Mouse (Mus musculus): Measurements from ENCODE around the gene Igfbp6. TPM values are rescaled to one million over a fixed set of nuclear protein-coding genes. Genes with fewer than 3 reads are reported as not detected.

Igfbp6 gene
- polyA plus RNA-seq, 1 experiment: 10.9 TPM

- H3K27me3 ChIP-seq (ENCODE audit: control insufficient read depth, insufficient read depth, low read length): no peaks in the 10 kb centered on the region
- WGBS: 83% methylated on average over 3 of the region's 3 CpGs
Measured at GRCm38 (mm10) chr15:102183076-102183475, 38.9 kb downstream of the Igfbp6 start.

DNA sequence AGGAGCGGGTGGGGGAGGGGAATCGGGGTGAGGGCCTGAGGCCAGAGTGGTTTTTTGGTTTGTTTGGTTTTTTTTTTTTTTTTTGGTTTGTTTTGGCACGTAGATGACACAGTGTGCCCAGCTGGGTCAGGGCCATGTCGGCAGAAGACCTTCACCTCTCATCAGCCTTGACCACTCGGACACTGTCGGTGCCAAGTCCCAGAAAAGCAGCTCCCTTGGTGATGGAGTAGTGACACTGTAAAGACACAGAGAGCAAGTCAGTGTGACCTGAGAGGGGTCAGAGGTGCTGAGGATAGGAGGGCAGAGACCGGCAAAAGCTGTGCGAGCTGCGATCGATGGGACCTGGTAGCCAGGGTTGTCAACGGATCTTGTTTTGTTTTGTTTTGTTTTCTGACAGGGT is 42.1 kb downstream of the Igfbp6 start:
- 92% methylated on average over 11 of the region's 11 CpGs for WGBS
- no peak for DNase-seq (ENCODE audit: low read depth in 1 of 2, low spot score in 2 of 2)
- no peaks in the 10 kb centered on the region for H3K27me3 ChIP-seq (ENCODE audit: control insufficient read depth, insufficient read depth, low read length)
- no peak overlapping the region for H3K27ac ChIP-seq (ENCODE audit: insufficient read depth, low read length)
- no peak overlapping the region for H3K4me3 ChIP-seq (ENCODE audit: extremely low read depth, insufficient read depth, insufficient read length)
- no peaks in the 10 kb centered on the region; the same call in none of the 2 replicates for H3K36me3 ChIP-seq (ENCODE audit: control insufficient read depth, insufficient read depth, low read length)
- TF ChIP-seq POLR2A (IDR thresholded peaks at IDR 0.05; ENCODE audit: low read depth, low read length): no peak
- no peak for TF ChIP-seq CTCF (IDR thresholded peaks at IDR 0.05; ENCODE audit: extremely low read depth, insufficient read depth, insufficient read length, insufficient replicate concordance)
- H3K4me1 ChIP-seq (ENCODE audit: control insufficient read depth, insufficient read depth, insufficient read length): no peaks in the 10 kb centered on the region

More at GRCm38 (mm10) chr15:102183076-102183475, 38.9 kb downstream of the Igfbp6 start:
- TF ChIP-seq POLR2A (IDR thresholded peaks at IDR 0.05; ENCODE audit: low read depth, low read length) (no peak), CTCF (IDR thresholded peaks at IDR 0.05; ENCODE audit: extremely low read depth, insufficient read depth, insufficient read length, insufficient replicate concordance) (no peak)
- no peak overlapping the region for H3K4me3 ChIP-seq (ENCODE audit: extremely low read depth, insufficient read depth, insufficient read length)
- no peak for DNase-seq (ENCODE audit: low read depth in 1 of 2, low spot score in 2 of 2)
- no peaks in the 10 kb centered on the region; the same call in none of the 2 replicates for H3K36me3 ChIP-seq (ENCODE audit: control insufficient read depth, insufficient read depth, low read length)
- no peaks in the 10 kb centered on the region for H3K4me1 ChIP-seq (ENCODE audit: control insufficient read depth, insufficient read depth, insufficient read length)
- no peak overlapping the region for H3K27ac ChIP-seq (ENCODE audit: insufficient read depth, low read length)

DNA sequence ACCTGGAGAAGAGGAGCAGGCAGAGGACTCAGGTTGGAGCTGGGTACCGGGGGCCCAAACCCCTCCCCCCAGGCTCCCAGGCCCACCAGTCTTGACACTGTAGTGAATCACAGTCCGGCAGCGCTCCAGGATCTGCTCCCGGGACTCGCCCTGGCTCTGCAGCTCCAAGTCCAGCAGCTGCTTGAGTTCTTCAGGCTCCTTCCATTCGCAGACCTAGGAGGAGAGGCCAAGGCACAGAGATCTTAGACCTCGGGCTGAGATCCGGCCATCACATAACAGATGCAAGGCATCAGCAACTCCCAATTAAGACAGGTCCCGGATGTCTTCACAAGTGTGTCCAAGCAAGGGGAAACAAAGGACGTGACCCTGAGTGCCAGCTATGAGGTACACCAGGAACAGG is 43.9 kb downstream of the Igfbp6 start:
- no peak for DNase-seq (ENCODE audit: low read depth in 1 of 2, low spot score in 2 of 2)
- TF ChIP-seq POLR2A (IDR thresholded peaks at IDR 0.05; ENCODE audit: low read depth, low read length) (no peak), CTCF (IDR thresholded peaks at IDR 0.05; ENCODE audit: extremely low read depth, insufficient read depth, insufficient read length, insufficient replicate concordance) (no peak)
- WGBS: 90% methylated on average over 10 of the region's 10 CpGs
- no peaks in the 10 kb centered on the region; the same call in none of the 2 replicates for H3K36me3 ChIP-seq (ENCODE audit: control insufficient read depth, insufficient read depth, low read length)
- no peak overlapping the region for H3K27ac ChIP-seq (ENCODE audit: insufficient read depth, low read length)
- H3K4me3 ChIP-seq (ENCODE audit: extremely low read depth, insufficient read depth, insufficient read length): no peak overlapping the region
- peaks cover 3% of the 10 kb centered on the region; the same call in 1 of the 2 replicates for H3K4me1 ChIP-seq (ENCODE audit: control insufficient read depth, insufficient read depth, insufficient read length)
- no peaks in the 10 kb centered on the region for H3K27me3 ChIP-seq (ENCODE audit: control insufficient read depth, insufficient read depth, low read length)

- peaks cover 3% of the 10 kb centered on the region; the same call in 1 of the 2 replicates for H3K4me1 ChIP-seq (ENCODE audit: control insufficient read depth, insufficient read depth, insufficient read length)
- DNase-seq (ENCODE audit: low read depth in 1 of 2, low spot score in 2 of 2): no peak
- H3K27ac ChIP-seq (ENCODE audit: insufficient read depth, low read length): no peak overlapping the region
- TF ChIP-seq CTCF (IDR thresholded peaks at IDR 0.05; ENCODE audit: extremely low read depth, insufficient read depth, insufficient read length, insufficient replicate concordance) (no peak), POLR2A (IDR thresholded peaks at IDR 0.05; ENCODE audit: low read depth, low read length) (no peak)
- H3K27me3 ChIP-seq (ENCODE audit: control insufficient read depth, insufficient read depth, low read length): no peaks in the 10 kb centered on the region
- no peak overlapping the region for H3K4me3 ChIP-seq (ENCODE audit: extremely low read depth, insufficient read depth, insufficient read length)
- H3K36me3 ChIP-seq (ENCODE audit: control insufficient read depth, insufficient read depth, low read length): no peaks in the 10 kb centered on the region; the same call in none of the 2 replicates
- 83% methylated on average over 6 of the region's 6 CpGs for WGBS
Measured at GRCm38 (mm10) chr15:102188883-102189282, 44.7 kb downstream of the Igfbp6 start.

- TF ChIP-seq CTCF (IDR thresholded peaks at IDR 0.05; ENCODE audit: extremely low read depth, insufficient read depth, insufficient read length, insufficient replicate concordance) (no peak), POLR2A (IDR thresholded peaks at IDR 0.05; ENCODE audit: low read depth, low read length) (no peak)
- no peak for DNase-seq (ENCODE audit: low read depth in 1 of 2, low spot score in 2 of 2)
- H3K36me3 ChIP-seq (ENCODE audit: control insufficient read depth, insufficient read depth, low read length): no peaks in the 10 kb centered on the region; the same call in 1 of the 2 replicates
- no peaks in the 10 kb centered on the region for H3K27me3 ChIP-seq (ENCODE audit: control insufficient read depth, insufficient read depth, low read length)
- WGBS: 86% methylated on average over 7 of the region's 7 CpGs
- H3K4me3 ChIP-seq (ENCODE audit: extremely low read depth, insufficient read depth, insufficient read length): no peak overlapping the region
- no peak overlapping the region for H3K27ac ChIP-seq (ENCODE audit: insufficient read depth, low read length)
- H3K4me1 ChIP-seq (ENCODE audit: control insufficient read depth, insufficient read depth, insufficient read length): peaks cover 3% of the 10 kb centered on the region; the same call in 1 of the 2 replicates
Measured at GRCm38 (mm10) chr15:102191699-102192098, 47.5 kb downstream of the Igfbp6 start.

- Histone ChIP-seq H3K36me3 (ENCODE audit: control insufficient read depth, insufficient read depth, low read length) (no peaks in the 10 kb centered on the region; the same call in 1 of the 2 replicates), H3K27me3 (ENCODE audit: control insufficient read depth, insufficient read depth, low read length) (no peaks in the 10 kb centered on the region), H3K4me3 (ENCODE audit: extremely low read depth, insufficient read depth, insufficient read length) (no peak overlapping the region), H3K4me1 (ENCODE audit: control insufficient read depth, insufficient read depth, insufficient read length) (peaks cover 3% of the 10 kb centered on the region; the same call in 1 of the 2 replicates), H3K27ac (ENCODE audit: insufficient read depth, low read length) (no peak overlapping the region)
- WGBS: 51% methylated on average over 7 of the region's 7 CpGs
- no peak for DNase-seq (ENCODE audit: low read depth in 1 of 2, low spot score in 2 of 2)
- TF ChIP-seq POLR2A (IDR thresholded peaks at IDR 0.05; ENCODE audit: low read depth, low read length) (no peak), CTCF (IDR thresholded peaks at IDR 0.05; ENCODE audit: extremely low read depth, insufficient read depth, insufficient read length, insufficient replicate concordance) (no peak)
Measured at GRCm38 (mm10) chr15:102192271-102192812, 48.2 kb downstream of the Igfbp6 start.

DNA sequence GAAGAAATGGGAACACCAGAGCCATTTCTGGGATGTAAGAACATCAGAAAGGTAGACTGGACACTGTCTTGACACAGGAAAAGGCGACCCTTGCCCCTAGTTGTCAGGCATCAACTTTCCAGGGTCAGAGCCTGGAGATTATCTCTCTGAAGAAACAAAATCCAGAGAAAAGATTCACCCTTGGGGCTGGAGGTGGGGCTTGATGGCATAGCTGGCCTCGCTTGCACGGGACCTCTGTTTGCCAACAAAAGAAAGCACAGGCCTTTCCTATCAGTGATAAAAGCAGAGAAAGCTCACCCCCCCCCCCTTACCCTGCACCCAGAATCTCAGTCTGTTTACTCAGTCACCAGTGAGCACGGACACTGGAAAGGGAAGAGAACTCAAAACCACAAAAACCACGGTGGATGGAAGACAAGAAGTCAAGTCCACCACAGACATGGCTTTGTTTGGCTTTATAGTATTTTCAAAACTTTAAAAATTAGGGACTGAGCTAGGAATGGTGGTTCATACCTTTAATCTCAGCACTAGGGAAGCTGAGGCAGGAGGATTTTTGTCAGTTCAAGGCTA is 48.7 kb downstream of the Igfbp6 start:
- TF ChIP-seq POLR2A (IDR thresholded peaks at IDR 0.05; ENCODE audit: low read depth, low read length): no peak
- TF ChIP-seq CTCF (IDR thresholded peaks at IDR 0.05; ENCODE audit: extremely low read depth, insufficient read depth, insufficient read length, insufficient replicate concordance): no peak
- H3K4me1 ChIP-seq (ENCODE audit: control insufficient read depth, insufficient read depth, insufficient read length): peaks cover 3% of the 10 kb centered on the region; the same call in 1 of the 2 replicates
- H3K27ac ChIP-seq (ENCODE audit: insufficient read depth, low read length): no peak overlapping the region
- no peaks in the 10 kb centered on the region for H3K27me3 ChIP-seq (ENCODE audit: control insufficient read depth, insufficient read depth, low read length)
- H3K36me3 ChIP-seq (ENCODE audit: control insufficient read depth, insufficient read depth, low read length): no peaks in the 10 kb centered on the region
- no peak for DNase-seq (ENCODE audit: low read depth in 1 of 2, low spot score in 2 of 2)
- H3K4me3 ChIP-seq (ENCODE audit: extremely low read depth, insufficient read depth, insufficient read length): no peak overlapping the region
- 34% methylated on average over 5 of the region's 5 CpGs for WGBS
